Mouse (Mus musculus) forebrain, postnatal 0 days (tissue): ENCODE results near the gene Gm765. TPM values are rescaled to one million over a fixed set of nuclear protein-coding genes. Genes with fewer than 3 reads are reported as not detected.

Experiments
- ATAC-seq: fragments of 200-750 bp; cut with Nextera tagmentation; 2 replicates; pipeline ENCODE4 v1.8.0; 2017; ENCODE audit warnings: mild to moderate bottlenecking, moderate library complexity
- DNase-seq: peaks from one replicate; pipeline ENCODE4 v3.0.0-alpha.2; 2015
- H3K27ac ChIP-seq: fragments of 300-500 bp; sonication (generic); 2 replicates; pipeline ENCODE4 v1.5.1; 2014; ENCODE audit warnings: low read depth, mild to moderate bottlenecking, antibody characterized with exemption, low read length, moderate library complexity, mixed read lengths
- H3K27me3 ChIP-seq: fragments of 300-500 bp; sonication (generic); 2 replicates; pipeline ENCODE4 v1.6.1; 2014; ENCODE audit warnings: mild to moderate bottlenecking, low read length, mixed read lengths; ENCODE audit not compliant: insufficient read depth
- H3K36me3 ChIP-seq: fragments of 300-500 bp; sonication (generic); 2 replicates; pipeline ENCODE4 v1.6.1; 2014; ENCODE audit warnings: mild to moderate bottlenecking, moderate library complexity; ENCODE audit not compliant: insufficient read depth
- H3K4me1 ChIP-seq: fragments of 300-500 bp; sonication (generic); 2 replicates; pipeline ENCODE4 v1.6.1; 2014; ENCODE audit warnings: antibody characterized with exemption; ENCODE audit not compliant: insufficient read depth
- H3K4me2 ChIP-seq: fragments of 300-500 bp; sonication (generic); 2 replicates; pipeline ENCODE4 v1.6.1; 2014; ENCODE audit warnings: low read depth, mild to moderate bottlenecking, moderate library complexity
- H3K4me3 ChIP-seq: fragments of 300-500 bp; sonication (generic); 2 replicates; pipeline ENCODE4 v1.5.1; 2014; ENCODE audit warnings: low read depth, low read length, mixed read lengths
- H3K9ac ChIP-seq: fragments of 300-500 bp; sonication (generic); 2 replicates; pipeline ENCODE4 v1.6.1; 2014; ENCODE audit warnings: mild to moderate bottlenecking
- H3K9me3 ChIP-seq: fragments of 300-500 bp; sonication (generic); 2 replicates; pipeline ENCODE4 v1.6.1; 2016; ENCODE audit warnings: low read length
- CTCF ChIP-seq: sonication (generic); IDR thresholded peaks from 2 replicates; pipeline ENCODE4 v1.5.1; 2016; ENCODE audit warnings: antibody characterized with exemption, control low read depth, low read depth
- WGBS: fragments of 180-500 bp; shearing (Covaris S2); extraction: QIAGEN DNeasy Blood & Tissue Kit; methylation state at CpG from one replicate; pipeline ENCODE4 v1.1.7; 2014; 5-methylcytosine and 5-hydroxymethylcytosine counted together
- polyA plus RNA-seq: library from polyadenylated mRNA; unstranded; fragments of >200 nt; fragmentation: Nextera tagmentation; extraction: Ambion mirVana; gene quantifications from 2 replicates; pipeline ENCODE4 v1.2.1, GENCODE M21; 2015
- total RNA-seq: library from RNA; depleted of rRNA; stranded (reverse); fragments of >200 nt; gene quantifications from 2 replicates; pipeline ENCODE4 v1.2.3, GENCODE M21; 2014

Gene Gm765
- total and polyA plus RNA-seq, 2 experiments from 2014 or later, result 0.05 TPM; not detected in 1

DNA sequence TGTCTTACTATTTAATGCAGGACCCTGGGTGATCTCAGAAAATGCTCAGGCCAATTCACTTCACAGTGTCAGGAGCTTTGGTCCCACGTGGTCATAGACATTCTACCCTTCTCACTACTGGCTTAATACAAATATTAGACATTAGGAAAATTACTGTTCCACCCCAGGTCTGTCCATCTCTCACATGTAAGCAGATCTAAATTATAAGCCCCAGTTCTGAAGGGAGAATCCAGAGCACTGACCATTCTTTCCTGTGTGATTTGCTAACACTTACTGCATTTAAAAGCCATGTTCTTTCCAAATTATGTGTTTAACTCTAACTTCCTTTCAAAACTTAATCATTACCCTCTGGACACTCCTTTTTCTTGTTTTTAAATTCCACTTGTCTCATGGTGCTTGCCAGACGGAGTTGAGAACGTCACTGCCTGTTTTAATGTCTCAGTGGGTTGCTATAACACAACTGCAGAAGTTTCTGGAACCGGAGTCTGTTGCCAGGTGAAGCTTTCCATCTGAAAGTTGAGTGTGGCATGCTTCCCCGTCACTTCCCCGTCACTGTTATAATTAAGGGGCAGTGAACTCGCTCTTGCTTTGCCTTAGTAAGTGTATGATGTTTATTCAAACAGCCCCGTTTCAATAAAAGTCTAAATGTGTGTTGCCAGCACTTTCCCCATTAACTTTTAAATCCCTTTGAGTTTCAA, 151.7 kb downstream of the Gm765 start:
- Histone ChIP-seq H3K27ac (no peak overlapping the region), H3K4me1 (no peaks in the 10 kb centered on the region), H3K4me2 (no peak overlapping the region), H3K27me3 (no peaks in the 10 kb centered on the region), H3K4me3 (no peak overlapping the region), H3K36me3 (no peaks in the 10 kb centered on the region), H3K9me3 (no peaks in the 10 kb centered on the region), H3K9ac (no peak overlapping the region)
- 63% methylated on average over 8 of the region's 8 CpGs for WGBS
- no peak for TF ChIP-seq CTCF
- ATAC-seq (no peak), DNase-seq (no peak)
